Mouse (Mus musculus): ENCODE results near the gene 1810049J17Rik.

- no peak for TF ChIP-seq POLR2A (IDR thresholded peaks at IDR 0.05; ENCODE audit: low read depth, low read length)
- TF ChIP-seq CTCF (conservative IDR thresholded peaks at IDR 0.05; ENCODE audit: insufficient read depth, insufficient read length, low read depth, low read length): no peak
Observed at GRCm38 (mm10) chr15:12314584-12314983, 7.1 kb downstream of the 1810049J17Rik start.
